Mouse (Mus musculus): ENCODE results near the gene Lysmd4. TPM values are rescaled to one million over a fixed set of nuclear protein-coding genes. Genes with fewer than 3 reads are reported as not detected.
A peak's percentile ranks its signal among the peaks of the same experiment; 100 is the strongest.

Gene Lysmd4
- polyA plus RNA-seq (2015; fragmentation: Nextera tagmentation; extraction: Ambion mirVana): 28.5 and 30.9 TPM in 2 replicates

DNA sequence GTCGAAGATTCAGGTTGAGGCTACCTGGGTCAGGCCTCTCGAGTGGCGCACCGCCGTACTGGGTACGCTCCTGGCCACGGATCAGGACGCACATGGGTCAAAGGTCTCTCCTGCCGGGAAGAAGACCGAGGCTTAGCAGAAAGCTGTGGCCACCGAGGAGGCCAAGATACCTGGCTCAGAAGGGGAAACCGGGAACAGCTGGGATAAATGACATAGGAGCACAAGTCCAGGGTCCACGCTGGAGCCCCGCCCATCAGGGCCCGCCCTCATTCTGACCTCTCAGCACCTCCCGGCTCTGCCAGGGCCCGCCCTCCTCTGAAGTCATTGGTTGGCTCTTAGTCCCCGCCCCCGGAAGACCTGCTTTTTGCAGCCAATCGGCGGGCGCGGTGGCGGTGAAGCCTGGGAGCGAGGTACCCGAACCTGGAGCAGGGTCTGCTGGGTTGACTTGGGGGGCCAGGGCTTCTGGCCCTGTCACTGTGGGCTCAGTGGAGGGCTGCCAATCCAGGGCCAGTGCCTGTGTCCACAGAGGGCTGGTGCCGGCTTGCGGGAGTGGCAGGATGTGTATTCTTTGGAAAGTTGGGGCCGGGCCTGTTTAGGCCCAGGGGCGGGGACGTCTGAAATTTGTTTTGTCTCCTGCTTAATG, at the start of gene Lysmd4:
TSS of gene Lysmd4 (plus strand) at position 325 of the 643 bp plus-strand sequence.
- ATAC-seq: peak; percentile 96
- WGBS: 3% methylated on average over 31 of the region's 31 CpGs
- H3K4me2 ChIP-seq (replicated peaks): peak within 1 kb of the TSS; percentile 85
- H3K27ac ChIP-seq: peak within 1 kb of the TSS; percentile 37; the same call in 1 of the 2 replicates
- H3K4me3 ChIP-seq (replicated peaks): peak within 1 kb of the TSS; percentile 78
- H3K27me3 ChIP-seq: no peaks in the 10 kb centered on the region
- H3K9me3 ChIP-seq: no peaks in the 10 kb centered on the region
- H3K36me3 ChIP-seq: peaks cover 21% of the 10 kb centered on the region
- H3K9ac ChIP-seq (replicated peaks): peak within 1 kb of the TSS; percentile 89
- H3K4me1 ChIP-seq (replicated peaks): peaks cover 25% of the 10 kb centered on the region

DNA sequence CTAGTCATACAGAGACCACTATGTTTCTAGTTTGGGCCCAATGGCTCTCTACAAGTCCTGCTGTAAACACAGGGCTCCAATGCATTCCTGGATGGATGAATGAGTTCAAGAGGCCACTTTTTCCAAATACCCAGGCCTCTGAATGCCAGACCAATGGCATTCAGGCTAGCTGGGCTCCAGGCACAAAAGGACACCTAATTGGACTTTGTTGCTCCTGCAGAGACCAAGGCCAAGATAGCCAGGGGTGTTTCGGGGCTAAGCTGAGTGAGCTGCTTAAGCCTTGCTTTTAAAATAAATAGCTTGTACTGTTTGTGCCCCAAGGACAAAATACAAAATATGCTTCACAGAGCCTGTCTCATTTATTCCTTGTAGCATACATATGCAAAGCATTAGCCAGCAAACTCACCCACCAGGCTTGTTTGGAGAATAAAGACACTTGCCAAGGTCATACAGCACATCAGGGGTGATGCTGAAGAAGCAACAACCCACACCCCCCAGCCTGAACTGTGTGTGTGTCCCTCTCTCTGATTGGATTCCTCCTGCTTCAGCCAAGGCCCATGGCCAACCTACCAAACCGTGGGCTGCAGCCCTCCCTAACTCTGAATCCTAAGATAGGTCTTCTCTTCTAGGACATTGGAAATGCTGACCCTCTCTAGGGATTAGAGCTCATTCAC, 48.7 kb upstream of the Lysmd4 start:
- Histone ChIP-seq H3K4me3 (replicated peaks) (no peak overlapping the region), H3K36me3 (no peaks in the 10 kb centered on the region), H3K4me1 (replicated peaks) (no peaks in the 10 kb centered on the region), H3K9me3 (no peaks in the 10 kb centered on the region), H3K9ac (replicated peaks) (no peak overlapping the region), H3K27me3 (no peaks in the 10 kb centered on the region), H3K4me2 (replicated peaks) (no peak overlapping the region), H3K27ac (no peak overlapping the region)
- no peak for ATAC-seq
- WGBS: 64% methylated on average over 2 of the region's 2 CpGs

DNA sequence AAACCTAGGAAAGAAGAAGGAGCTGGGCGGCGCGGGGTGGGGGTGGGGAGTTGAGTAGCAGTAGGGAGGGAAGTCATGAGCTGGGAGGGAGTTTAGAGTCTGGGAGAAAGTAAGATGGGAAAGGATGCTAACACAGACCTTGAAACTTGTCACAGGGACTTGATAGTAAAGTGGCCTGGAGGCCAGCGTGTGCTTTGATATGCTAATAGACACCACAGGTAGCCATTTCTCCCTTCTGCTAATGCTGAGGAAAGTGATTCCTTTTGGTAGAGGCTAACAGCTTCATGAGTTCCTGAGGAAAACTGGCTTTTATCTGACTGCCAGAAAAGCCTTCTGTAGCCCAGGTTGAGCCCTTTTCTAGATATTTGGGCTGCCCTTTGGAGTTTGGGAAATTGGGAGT, 38.6 kb upstream of the Lysmd4 start:
- ATAC-seq: no peak
- Histone ChIP-seq H3K4me3 (replicated peaks) (no peak overlapping the region), H3K4me2 (replicated peaks) (no peak overlapping the region), H3K27ac (no peak overlapping the region), H3K9ac (replicated peaks) (no peak overlapping the region), H3K27me3 (no peaks in the 10 kb centered on the region), H3K4me1 (replicated peaks) (0 out of 2 replicates have a peak, but pooled peaks cover 6% of the 10 kb centered on the region), H3K9me3 (no peaks in the 10 kb centered on the region), H3K36me3 (no peaks in the 10 kb centered on the region)
- 9% methylated on average over 4 of the region's 4 CpGs for WGBS

DNA sequence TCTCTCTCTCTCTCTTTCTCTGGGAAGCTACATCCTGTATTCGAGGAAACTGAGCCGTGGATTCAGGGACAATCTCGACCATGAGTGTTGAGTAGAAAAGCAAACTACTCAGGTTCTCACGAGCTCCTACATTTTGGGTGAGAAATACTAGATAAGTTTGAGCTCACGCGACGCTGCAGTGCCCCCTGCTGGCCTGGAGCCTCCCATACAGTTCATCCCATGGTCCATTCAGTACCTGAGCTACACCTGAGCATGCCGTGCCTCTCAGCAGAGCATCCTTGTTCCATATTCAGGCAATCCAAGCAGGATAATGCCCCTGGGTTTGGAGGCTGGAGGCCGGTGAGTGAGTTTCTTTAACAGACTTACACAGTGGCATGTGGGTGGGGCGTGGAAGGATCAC, 22.9 kb upstream of the Lysmd4 start:
- Histone ChIP-seq H3K4me1 (replicated peaks) (no peaks in the 10 kb centered on the region), H3K9ac (replicated peaks) (no peak overlapping the region), H3K27me3 (no peaks in the 10 kb centered on the region), H3K4me3 (replicated peaks) (no peak overlapping the region), H3K9me3 (no peaks in the 10 kb centered on the region), H3K4me2 (replicated peaks) (no peak overlapping the region), H3K27ac (no peak overlapping the region), H3K36me3 (no peaks in the 10 kb centered on the region)
- ATAC-seq: no peak
- WGBS: 23% methylated on average over 10 of the region's 10 CpGs

DNA sequence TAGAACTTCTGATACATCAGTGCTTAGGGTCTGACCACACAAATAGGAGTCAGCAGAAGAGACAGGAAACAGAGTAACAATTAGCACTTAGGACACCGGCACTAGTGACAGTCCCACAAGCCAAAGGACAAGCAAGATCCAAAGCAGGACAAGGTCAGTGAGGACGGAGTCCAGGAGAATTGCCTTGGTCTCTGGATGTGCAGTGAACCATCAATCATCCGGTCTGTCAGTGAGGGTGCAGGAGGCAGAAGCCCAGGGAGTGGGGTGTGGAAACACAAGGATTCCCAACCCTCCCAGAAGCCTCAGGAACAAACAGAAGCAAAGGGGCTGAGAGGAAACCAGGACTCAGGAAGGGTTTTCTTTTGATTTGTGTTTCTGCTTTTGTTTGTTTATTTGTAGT, 18.7 kb upstream of the Lysmd4 start:
- 0 out of 2 replicates have a peak, but pooled peaks cover 5% of the 10 kb centered on the region for H3K4me1 ChIP-seq (replicated peaks)
- no peak overlapping the region for H3K9ac ChIP-seq (replicated peaks)
- WGBS: 93% methylated on average over 3 of the region's 3 CpGs
- H3K9me3 ChIP-seq: no peaks in the 10 kb centered on the region
- H3K36me3 ChIP-seq: no peaks in the 10 kb centered on the region
- H3K4me3 ChIP-seq (replicated peaks): no peak overlapping the region
- H3K4me2 ChIP-seq (replicated peaks): no peak overlapping the region
- ATAC-seq: no peak
- no peaks in the 10 kb centered on the region for H3K27me3 ChIP-seq
- H3K27ac ChIP-seq: no peak overlapping the region

DNA sequence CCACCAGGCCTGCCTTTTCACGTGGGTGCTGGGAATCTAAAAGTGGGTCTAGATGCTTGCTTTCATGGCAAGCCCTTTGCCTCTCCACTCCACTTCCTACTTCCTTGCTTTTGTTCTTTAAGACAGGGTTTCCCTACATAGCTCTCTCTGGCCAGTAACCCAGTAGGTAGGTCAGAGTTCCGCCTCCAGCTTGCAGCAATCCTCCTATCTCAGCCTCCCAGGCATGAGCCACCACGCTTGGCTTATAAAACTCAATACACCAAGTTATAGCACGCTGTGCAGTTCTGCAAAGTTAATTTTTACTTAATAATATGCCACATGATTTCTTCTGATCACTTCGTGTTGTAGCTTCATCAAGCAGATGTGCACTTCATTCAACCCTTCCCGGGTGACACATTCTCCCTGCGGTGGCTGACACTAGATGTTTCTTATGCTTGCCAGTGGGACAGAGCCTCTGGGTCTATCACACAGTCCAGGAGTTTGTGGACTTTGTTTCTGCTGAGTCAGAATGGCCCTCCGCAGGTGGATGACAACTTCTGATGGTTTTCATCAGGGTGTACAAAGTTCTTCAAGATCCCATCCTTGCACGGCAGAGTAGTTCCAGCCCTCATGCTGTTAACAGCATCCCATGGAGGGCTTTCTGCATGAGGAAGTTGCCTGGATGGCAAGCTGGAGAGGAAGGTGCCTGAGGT, 16.5 kb upstream of the Lysmd4 start:
- H3K4me1 ChIP-seq (replicated peaks): 0 out of 2 replicates have a peak, but pooled peaks cover 5% of the 10 kb centered on the region
- H3K27ac ChIP-seq: no peak overlapping the region
- no peaks in the 10 kb centered on the region for H3K36me3 ChIP-seq
- H3K4me2 ChIP-seq (replicated peaks): no peak overlapping the region
- no peak overlapping the region for H3K4me3 ChIP-seq (replicated peaks)
- no peaks in the 10 kb centered on the region for H3K9me3 ChIP-seq
- no peak overlapping the region for H3K9ac ChIP-seq (replicated peaks)
- 91% methylated on average over 9 of the region's 9 CpGs for whole genome bisulfite sequencing
- H3K27me3 ChIP-seq: no peaks in the 10 kb centered on the region
- no peak for ATAC-seq

DNA sequence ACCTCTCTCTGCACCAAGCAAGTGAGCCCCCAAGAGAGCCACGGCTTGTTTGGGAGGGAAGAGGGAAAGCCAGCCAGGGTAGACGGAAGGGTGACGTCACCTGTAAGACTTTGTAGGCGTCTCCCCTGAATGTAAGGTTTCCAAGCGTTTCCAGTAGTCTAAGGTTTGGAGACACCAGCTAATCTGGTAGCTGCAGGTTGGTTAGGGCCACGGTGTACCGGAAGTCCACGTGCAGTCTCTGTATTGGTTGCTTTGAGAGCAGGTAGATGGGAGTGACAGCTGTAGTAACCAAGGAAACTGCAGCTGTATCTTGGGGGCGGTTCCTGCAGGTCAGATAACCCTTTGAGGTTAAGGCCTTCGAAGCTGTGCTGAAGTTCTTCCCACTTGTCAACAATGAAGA, 15.8 kb upstream of the Lysmd4 start:
- 0 out of 2 replicates have a peak, but pooled peaks cover 5% of the 10 kb centered on the region for H3K4me1 ChIP-seq (replicated peaks)
- no peak for ATAC-seq
- no peak overlapping the region for H3K4me2 ChIP-seq (replicated peaks)
- no peak overlapping the region for H3K4me3 ChIP-seq (replicated peaks)
- H3K27ac ChIP-seq: no peak overlapping the region
- H3K36me3 ChIP-seq: no peaks in the 10 kb centered on the region
- H3K9ac ChIP-seq (replicated peaks): no peak overlapping the region
- no peaks in the 10 kb centered on the region for H3K27me3 ChIP-seq
- no peaks in the 10 kb centered on the region for H3K9me3 ChIP-seq
- WGBS: 78% methylated on average over 10 of the region's 10 CpGs

DNA sequence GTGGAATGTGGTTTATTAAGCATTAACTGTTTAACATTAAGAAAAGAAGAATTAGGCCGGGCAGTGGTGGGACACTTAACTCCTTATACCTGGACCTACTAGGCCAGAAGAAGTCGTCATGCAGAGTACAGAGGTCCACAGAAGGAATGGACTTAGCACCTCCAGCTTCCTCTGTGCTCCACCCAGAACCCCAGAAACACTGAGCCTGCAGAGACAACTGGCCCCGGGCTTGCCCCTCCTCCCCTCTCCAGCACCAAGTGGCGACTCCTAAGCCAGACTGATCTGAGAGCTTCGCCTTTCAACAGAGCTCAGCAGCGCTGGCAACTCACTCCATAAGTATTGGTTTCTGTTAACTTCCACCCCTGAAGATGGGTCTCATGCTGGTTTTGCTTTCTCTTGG, 14.6 kb upstream of the Lysmd4 start:
- no peak overlapping the region for H3K27ac ChIP-seq
- 51% methylated on average over 6 of the region's 6 CpGs for WGBS
- 0 out of 2 replicates have a peak, but pooled peaks cover 5% of the 10 kb centered on the region for H3K4me1 ChIP-seq (replicated peaks)
- no peak overlapping the region for H3K9ac ChIP-seq (replicated peaks)
- no peaks in the 10 kb centered on the region for H3K9me3 ChIP-seq
- ATAC-seq: no peak
- H3K27me3 ChIP-seq: no peaks in the 10 kb centered on the region
- no peaks in the 10 kb centered on the region for H3K36me3 ChIP-seq
- H3K4me2 ChIP-seq (replicated peaks): no peak overlapping the region
- no peak overlapping the region for H3K4me3 ChIP-seq (replicated peaks)

DNA sequence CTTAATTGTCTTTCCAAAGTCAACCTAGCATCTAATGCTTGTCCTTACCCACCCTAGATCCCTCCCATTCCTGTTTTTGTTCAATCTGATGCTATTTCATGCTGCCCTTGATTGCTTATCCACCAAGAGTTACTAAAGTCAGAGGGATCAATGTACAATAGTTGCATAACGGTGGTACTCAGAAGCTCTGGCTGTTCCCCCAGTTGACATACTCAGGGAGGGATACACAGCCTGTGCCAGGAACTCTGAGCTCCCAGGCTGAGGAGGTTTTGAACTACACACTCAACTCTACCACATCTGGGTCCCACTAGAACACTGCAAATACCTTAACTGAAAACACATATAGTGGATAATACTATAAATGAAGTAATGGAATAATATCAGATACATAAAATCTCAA, 14.0 kb upstream of the Lysmd4 start:
- Histone ChIP-seq H3K27ac (no peak overlapping the region), H3K36me3 (no peaks in the 10 kb centered on the region), H3K4me2 (replicated peaks) (no peak overlapping the region), H3K27me3 (no peaks in the 10 kb centered on the region), H3K4me3 (replicated peaks) (no peak overlapping the region), H3K9ac (replicated peaks) (no peak overlapping the region), H3K9me3 (no peaks in the 10 kb centered on the region), H3K4me1 (replicated peaks) (0 out of 2 replicates have a peak, but pooled peaks cover 5% of the 10 kb centered on the region)
- 84% methylated on average over 1 of the region's 1 CpGs for WGBS
- ATAC-seq: no peak

- no peak overlapping the region for H3K4me2 ChIP-seq (replicated peaks)
- no peak overlapping the region for H3K9ac ChIP-seq (replicated peaks)
- H3K9me3 ChIP-seq: no peaks in the 10 kb centered on the region
- no peaks in the 10 kb centered on the region for H3K36me3 ChIP-seq
- H3K4me3 ChIP-seq (replicated peaks): no peak overlapping the region
- 76% methylated on average over 6 of the region's 6 CpGs for WGBS
- no peak overlapping the region for H3K27ac ChIP-seq
- H3K4me1 ChIP-seq (replicated peaks): 0 out of 2 replicates have a peak, but pooled peaks cover 5% of the 10 kb centered on the region
- no peaks in the 10 kb centered on the region for H3K27me3 ChIP-seq
- no peak for ATAC-seq
Observed at GRCm38 (mm10) chr7:67210004-67210833, 12.1 kb upstream of the Lysmd4 start.

DNA sequence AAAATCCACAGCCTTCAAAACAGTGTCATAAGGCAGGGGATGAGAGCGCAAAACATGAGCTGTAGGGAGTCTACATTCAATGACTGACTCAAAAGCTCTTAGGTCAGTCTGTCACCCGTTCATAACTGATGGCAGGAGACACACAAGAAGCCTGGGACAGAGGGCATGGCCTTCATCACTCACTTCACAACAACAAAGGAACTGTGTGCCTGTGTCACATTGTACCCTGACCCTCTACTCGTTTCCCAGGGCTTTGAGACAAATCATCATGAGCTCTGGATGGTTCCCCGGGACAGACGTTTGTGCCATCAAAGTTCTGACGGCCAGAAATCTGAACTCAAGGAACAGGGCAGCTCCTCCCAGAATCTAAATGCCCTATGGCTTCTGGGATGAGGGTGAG, 11.0 kb upstream of the Lysmd4 start:
- no peak overlapping the region for H3K4me2 ChIP-seq (replicated peaks)
- H3K27me3 ChIP-seq: no peaks in the 10 kb centered on the region
- ATAC-seq: no peak
- no peak overlapping the region for H3K9ac ChIP-seq (replicated peaks)
- 65% methylated on average over 6 of the region's 6 CpGs for WGBS
- no peaks in the 10 kb centered on the region for H3K9me3 ChIP-seq
- H3K4me1 ChIP-seq (replicated peaks): 0 out of 2 replicates have a peak, but pooled peaks cover 5% of the 10 kb centered on the region
- H3K4me3 ChIP-seq (replicated peaks): no peak overlapping the region
- H3K27ac ChIP-seq: no peak overlapping the region
- H3K36me3 ChIP-seq: no peaks in the 10 kb centered on the region

Measured in midbrain, embryonic 13.5 days (tissue).